Mouse (Mus musculus) kidney, adult 18-20 months (tissue): ENCODE data around the gene Pyroxd1.

Source experiments
- DNase-seq: peaks from one replicate; pipeline ENCODE4 v3.0.0; 2021

Gene Pyroxd1

DNA sequence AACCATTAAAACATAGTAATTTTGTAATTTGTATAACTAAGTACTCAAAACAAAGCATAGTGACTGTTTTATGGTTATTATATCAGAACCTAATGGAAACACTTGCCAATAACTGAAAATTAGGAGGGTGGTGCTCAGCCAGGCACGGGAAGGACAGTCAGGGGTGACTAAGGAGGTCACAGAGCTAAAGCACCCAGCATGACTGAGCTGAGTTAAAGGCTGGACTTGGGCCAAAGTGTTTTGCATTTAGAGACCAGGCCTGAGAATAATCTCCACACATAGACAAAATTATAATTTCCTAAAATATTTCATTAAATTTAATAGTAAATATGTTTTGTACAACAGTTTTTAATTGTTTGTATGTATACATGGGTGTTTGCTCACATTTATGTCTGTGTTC lies 31.6 kb downstream of the Pyroxd1 start:
- DNase-seq = no peak

DNA sequence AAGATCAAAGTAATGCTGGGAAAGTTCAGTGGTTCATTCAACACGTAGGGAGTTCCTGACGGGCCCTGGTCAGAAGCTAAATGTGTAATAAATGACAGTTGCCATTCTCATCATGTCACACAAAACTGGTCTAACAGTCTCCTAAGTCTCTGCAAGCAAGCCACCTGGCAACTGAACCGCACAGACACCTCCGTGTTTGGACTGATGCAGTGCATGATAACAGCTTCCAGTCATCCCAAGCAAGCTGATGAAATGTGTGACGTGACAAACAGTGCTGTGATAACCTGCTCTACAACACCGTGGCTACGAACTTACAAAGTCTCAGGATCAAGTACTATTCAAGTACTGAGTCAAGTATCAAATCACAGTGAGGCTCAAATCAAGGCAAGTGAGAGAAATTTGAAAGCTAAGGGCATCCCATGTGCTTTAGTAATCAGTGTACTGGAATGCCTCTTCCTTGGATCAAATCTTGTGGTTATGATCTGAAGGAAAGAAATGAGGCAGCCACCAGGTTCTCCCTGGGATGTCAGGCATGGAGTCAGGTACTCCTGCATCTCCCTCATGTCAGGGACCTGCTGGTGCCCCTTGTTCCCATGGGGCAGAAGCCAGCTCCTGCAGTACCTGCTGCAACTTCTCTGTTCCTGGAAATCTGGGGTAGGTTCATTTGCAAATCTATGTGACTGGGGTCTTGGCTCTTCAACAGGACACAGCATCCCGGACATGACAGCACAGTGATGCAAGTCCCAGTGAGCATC lies 33.3 kb downstream of the Pyroxd1 start:
- DNase-seq = no peak

DNA sequence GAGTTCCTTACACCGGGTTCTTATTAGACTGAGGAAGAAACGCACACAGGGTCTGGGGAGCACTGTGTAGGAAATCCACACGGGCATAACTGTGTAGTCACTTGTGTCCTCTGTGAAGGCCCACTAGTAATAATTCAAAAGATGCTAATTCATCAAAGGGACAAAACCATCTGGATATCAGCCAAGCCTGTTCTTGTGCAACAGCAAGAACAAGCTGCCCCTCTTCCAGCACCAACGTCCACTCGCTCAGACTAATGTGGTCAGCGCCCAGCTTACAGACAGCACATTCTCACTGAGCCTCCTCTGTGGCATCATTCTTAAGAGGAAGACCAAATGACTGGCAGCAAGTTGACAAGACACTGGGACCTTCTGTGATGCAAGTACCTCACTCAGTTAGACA lies 34.5 kb downstream of the Pyroxd1 start:
- DNase-seq = no peak

DNA sequence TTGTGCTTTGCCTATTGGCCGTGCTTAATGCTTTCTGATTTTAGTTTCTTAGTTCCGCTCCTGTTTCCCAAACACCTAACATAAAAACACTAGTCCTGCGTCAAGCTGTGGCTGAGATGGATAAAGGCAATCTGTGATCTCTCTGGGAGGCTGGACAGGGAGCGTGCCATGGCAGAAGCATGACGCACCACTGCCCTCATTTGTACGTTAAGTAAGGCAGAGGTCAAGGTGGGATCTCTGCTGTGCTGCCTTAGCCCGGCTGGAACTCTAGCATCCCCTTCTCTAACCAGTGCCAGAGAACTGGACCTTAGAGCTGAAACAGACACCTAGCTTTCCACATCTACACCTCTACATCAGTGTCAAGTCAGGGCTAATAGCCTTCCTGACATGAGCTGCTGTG lies 36.2 kb downstream of the Pyroxd1 start:
- no peak for DNase-seq

DNA sequence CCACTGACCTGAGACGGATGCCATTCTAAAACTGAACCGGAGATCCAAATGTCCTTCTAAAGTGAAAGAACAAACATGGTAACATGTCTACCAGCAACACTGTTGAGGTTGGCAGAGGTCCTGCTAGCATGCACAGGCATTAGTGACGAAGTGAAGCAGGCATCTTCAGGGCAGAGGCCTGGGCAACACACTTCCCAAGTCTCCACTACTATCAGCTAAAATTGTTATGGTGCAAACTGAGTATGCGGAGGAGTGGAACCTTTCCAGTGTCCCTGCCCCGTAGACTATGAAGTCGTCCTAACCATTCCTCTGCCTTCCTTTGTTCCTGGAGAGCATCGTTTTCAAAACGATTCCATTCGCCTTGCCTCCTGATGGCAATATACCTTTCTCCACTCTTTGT lies 39.1 kb downstream of the Pyroxd1 start:
- DNase-seq = no peak

DNA sequence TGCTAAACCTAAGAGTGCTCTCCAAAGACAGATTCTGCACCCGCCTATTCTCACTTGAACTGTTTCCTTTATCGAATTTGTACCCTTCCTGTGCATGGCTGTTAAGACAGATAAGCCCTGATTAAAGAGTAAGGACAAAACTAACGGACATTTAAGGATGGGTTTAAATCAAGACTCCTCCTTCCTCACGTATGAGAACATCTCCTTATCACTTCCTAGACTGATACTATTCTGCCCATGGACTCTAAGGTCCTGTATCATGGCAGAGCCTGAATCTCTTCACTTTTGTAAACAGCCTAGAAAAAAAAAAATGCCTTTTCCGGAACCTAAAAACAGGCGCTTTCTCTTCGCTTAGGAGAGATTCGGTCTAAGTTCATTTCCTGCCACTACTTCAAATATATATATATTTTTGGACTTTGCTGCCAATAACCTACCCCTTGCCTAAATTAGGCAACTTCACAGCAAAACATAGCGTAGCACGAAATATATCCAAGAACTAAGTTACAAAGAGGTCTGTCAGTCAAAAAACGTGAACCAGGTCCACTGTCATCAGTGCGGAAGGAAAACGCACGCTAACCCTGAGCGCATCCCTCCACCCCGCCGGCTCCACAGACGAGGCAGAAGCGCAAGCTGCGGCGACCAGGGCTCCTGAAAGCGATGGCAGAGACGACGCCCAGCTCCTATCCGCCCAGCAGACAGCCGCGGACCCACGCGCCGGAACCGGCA lies 41.0 kb downstream of the Pyroxd1 start:
- no peak for DNase-seq

DNA sequence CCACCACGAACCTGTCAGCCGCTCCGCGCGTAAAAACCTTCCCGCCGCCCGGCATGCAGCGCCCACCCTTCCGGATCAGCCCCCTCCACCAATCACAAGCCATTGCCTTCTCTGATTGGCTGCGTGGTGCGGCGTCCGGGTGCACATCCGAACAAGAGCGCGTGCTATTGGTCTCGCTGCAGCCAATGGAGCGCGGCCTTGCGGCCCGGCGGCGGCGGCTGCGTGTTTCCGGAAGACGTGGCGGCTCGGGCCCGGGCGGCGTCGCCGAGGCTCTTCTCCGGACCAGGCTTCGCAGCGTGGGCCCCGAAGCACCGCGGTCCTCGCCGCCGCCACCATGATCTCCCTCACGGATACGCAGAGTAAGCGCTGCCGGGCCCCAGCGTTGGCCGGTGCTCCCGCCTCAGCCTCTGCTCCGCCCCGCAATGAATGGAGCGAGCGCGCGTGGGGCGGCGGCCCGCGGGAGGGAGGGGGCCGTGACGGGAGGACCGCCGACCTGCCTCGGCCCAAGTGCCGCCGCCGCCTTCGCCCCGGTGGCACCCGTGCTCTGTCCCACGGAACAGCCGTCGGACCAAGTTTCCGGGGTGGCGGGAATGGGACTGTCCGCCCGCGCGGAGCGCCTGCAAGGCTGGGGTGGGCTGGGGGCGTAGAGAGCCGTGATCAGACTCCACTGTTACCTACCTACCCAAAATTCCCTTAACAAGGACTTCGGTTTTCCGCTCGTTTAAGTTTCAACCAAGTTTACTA lies 41.7 kb downstream of the Pyroxd1 start, which contains the start of the genes Recql and Golt1b:
TSS of gene Recql (minus strand) at position 77 of the 744 bp plus-strand sequence.
TSS of gene Golt1b (plus strand) at position 211 of the 744 bp plus-strand sequence.
- peak; percentile 98 for DNase-seq

DNA sequence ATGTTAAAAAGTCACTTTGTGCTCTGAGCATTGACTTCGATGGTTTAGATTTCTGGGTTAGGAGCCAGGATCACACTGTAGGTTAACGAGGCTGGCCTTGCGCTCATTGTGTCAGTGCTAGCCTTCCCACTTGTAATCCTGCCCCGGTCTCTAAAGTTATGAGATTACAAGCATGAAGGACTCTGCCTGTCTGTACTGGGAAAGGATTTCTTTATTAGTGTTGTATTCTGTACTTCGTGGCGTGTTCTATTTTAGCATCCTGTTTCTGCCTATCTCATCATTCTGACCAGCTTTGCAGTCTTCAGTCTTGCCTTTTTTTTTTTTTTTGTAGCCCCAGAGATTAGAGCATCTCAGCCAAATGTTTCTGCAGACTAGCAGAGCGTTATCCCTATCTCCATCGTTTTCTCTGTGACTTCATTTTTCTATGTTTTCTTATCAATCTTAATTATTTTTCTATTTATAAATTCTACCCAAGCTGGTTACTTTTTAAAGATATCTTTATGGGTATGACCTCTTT lies 42.4 kb downstream of the Pyroxd1 start:
- DNase-seq = no peak

DNA sequence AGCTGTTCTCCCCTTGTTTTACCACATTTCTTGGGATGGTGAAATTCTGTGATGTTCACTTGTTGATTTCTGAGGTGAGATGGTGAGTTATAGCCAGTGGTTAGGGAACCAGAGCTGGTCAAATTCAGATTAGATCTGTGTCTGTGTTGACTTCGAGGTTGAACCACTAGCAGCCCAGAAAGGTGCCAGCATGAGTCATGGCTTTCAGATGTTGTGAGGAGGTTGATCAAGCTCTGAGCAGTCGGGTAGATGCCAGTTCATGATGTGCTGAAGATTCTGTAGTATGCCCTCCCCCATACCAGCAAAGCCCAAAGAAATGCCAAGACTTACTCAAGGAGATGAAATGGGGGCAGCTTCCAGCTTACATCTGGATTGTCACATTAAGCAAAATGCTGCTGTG lies 43.6 kb downstream of the Pyroxd1 start:
- DNase-seq = no peak

DNA sequence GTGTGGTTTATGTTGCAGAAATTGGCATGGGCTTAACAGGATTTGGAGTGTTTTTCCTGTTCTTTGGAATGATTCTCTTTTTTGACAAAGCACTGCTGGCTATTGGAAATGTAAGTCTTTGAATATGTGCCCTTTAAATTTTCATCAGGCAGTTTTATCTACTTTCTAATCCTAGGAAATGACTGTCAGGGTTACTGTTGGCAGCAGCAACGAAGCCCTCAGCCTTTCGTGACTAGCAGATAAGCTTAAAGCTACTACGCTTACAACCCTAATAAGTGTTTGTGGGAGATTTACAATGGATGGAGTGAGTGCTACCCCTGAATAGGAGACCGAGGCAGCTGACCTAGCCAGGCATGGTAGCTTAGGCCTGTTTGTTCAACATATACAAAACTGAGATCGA lies 46.9 kb downstream of the Pyroxd1 start:
- DNase-seq = no peak

DNA sequence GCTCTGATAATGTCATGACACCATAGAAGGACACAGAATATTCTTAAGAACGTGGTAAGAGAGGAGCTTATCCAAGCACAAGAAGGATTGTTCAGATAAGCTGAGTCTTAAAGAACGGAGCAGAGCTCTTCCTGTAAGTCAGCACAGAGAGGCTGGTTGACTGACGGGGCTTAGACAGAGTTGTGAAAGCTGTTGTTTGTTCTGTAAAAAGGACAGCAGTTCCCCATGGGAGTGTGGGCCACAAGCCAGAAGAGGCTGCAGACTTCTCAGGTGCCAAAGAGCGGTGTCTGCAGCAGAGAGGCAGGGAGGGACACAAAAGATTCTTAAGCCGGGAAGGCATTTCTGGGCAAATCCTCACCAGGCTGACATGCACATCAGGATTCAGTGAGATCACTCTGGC lies 49.2 kb downstream of the Pyroxd1 start:
- no peak for DNase-seq

DNA sequence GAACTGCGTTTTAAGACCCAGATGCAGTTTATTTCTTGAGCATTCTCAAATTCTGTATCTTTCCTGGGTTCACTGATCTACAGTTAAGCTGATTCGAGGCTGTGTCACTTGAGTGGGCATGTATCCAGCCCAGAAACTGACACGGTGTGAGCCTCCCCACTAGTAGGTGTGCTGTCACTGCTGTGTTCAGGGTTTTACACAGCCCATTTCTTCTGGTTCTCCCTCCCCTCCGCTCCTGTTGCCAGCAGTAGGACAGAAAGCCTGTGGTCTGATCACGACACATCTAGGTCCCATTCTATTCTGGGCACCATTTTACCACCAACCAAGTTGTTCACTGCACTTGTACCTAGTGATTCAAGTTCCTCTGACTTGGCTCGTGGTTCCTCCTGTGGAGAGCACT lies 50.3 kb downstream of the Pyroxd1 start:
- DNase-seq = no peak

DNA sequence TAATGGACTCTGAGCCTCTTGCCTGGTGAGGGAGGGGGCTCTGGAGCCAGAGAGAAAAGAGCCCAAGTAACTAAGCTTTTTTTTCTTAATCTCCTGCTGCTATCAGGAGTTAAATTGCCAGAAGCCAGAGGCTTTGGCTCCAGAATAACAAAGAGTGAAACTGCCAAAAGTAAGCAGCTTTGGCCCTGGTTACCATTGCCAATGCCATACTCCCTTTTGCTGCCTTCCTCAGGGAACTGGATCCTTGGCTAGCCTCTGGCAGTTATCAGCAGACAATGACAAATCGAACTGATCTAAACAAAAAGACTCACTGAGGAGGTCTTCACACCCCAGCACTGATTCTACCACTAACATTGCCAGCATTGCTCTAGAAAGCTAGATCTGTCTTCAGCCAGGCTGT lies 65.7 kb downstream of the Pyroxd1 start:
- no peak for DNase-seq
